Mouse (Mus musculus) limb, embryonic 14.5 days (tissue): ENCODE measurements at regions not wholly inside any gene's neighbourhood (a gene's known extent, or its start where the extent isn't known, plus 50 kb on each side); places are given as distances from the start of the nearest gene placed in this dataset.

Experiments used
- ATAC-seq: fragments of 200-750 bp; cut with Nextera tagmentation; 2 replicates; pipeline ENCODE4 v1.8.0; 2017; ENCODE audit warnings: low read depth, moderate number of reproducible peaks, moderate TSS enrichment; ENCODE audit not compliant: low FRiP score
- DNase-seq: peaks from one replicate; pipeline ENCODE4 v3.0.0-alpha.2; 2015; ENCODE audit warnings: low spot score
- H3K27ac ChIP-seq: fragments of 300-500 bp; sonication (generic); replicated peaks from 2 replicates; pipeline ENCODE4 v1.5.1; 2014; ENCODE audit warnings: low read depth, mild to moderate bottlenecking, low read length, moderate library complexity, mixed read lengths
- H3K27me3 ChIP-seq: fragments of 300-500 bp; sonication (generic); 2 replicates; pipeline ENCODE4 v1.6.1; 2014; ENCODE audit warnings: low read length, mixed read lengths; ENCODE audit not compliant: control insufficient read depth, insufficient read depth
- H3K36me3 ChIP-seq: fragments of 300-500 bp; sonication (generic); 2 replicates; pipeline ENCODE4 v1.6.1; 2014; ENCODE audit warnings: mild to moderate bottlenecking, low read length, moderate library complexity, mixed read lengths; ENCODE audit not compliant: control insufficient read depth, insufficient read depth
- H3K4me1 ChIP-seq: fragments of 300-500 bp; sonication (generic); 2 replicates; pipeline ENCODE4 v1.6.1; 2014; ENCODE audit warnings: antibody characterized with exemption, low read length, mixed read lengths; ENCODE audit not compliant: control insufficient read depth, insufficient read depth
- H3K4me2 ChIP-seq: fragments of 300-500 bp; sonication (generic); replicated peaks from 2 replicates; pipeline ENCODE4 v1.6.1; 2014; ENCODE audit warnings: low read depth, mild to moderate bottlenecking, low read length, moderate library complexity; ENCODE audit not compliant: severe bottlenecking
- H3K4me3 ChIP-seq: fragments of 300-500 bp; sonication (generic); replicated peaks from 2 replicates; pipeline ENCODE4 v1.5.1; 2014; ENCODE audit warnings: low read length
- H3K9ac ChIP-seq: fragments of 300-500 bp; sonication (generic); 2 replicates; pipeline ENCODE4 v1.6.1; 2014; ENCODE audit warnings: mild to moderate bottlenecking, low read depth, low read length, moderate library complexity; ENCODE audit not compliant: severe bottlenecking
- H3K9me3 ChIP-seq: fragments of 300-500 bp; sonication (generic); 2 replicates; pipeline ENCODE4 v1.6.1; 2016; ENCODE audit warnings: low read length; ENCODE audit not compliant: control insufficient read depth
- POLR2A ChIP-seq: fragments of 200-500 bp; IDR thresholded peaks from 2 replicates; pipeline ENCODE4 v1.8.0; 2012; ENCODE audit warnings: inconsistent platforms, mild to moderate bottlenecking, moderate library complexity, borderline replicate concordance; ENCODE audit not compliant: insufficient read depth, insufficient read length; ENCODE audit errors: extremely low read depth
- WGBS: fragments of 180-500 bp; shearing (Covaris S2); extraction: QIAGEN DNeasy Blood & Tissue Kit; methylation state at CpG from one replicate; pipeline ENCODE4 v1.1.7; 2014; 5-methylcytosine and 5-hydroxymethylcytosine counted together

- H3K27ac ChIP-seq = 0 out of 2 replicates have a peak overlapping the region, but pooled peaks have one; percentile 30
- ATAC-seq (peak; percentile 91), DNase-seq (peak; percentile 69)
- no peaks in the 10 kb centered on the region for H3K36me3 ChIP-seq
- no peak for TF ChIP-seq POLR2A
- no peak overlapping the region for H3K4me2 ChIP-seq
- H3K4me3 ChIP-seq = no peak overlapping the region
- H3K9me3 ChIP-seq = no peaks in the 10 kb centered on the region
- no peaks in the 10 kb centered on the region for H3K27me3 ChIP-seq
- WGBS = 6% methylated on average over 8 of the region's 8 CpGs
- peaks cover 19% of the 10 kb centered on the region for H3K4me1 ChIP-seq
- no peak overlapping the region for H3K9ac ChIP-seq
Observed at GRCm38 (mm10) chr7:136390066-136390465, 504.3 kb upstream of the Mgmt start.

GRCm38 (mm10) chr7:136393454-136393853, 501.0 kb upstream of the Mgmt start:
- no peaks in the 10 kb centered on the region for H3K36me3 ChIP-seq
- WGBS = 74% methylated on average over 6 of the region's 6 CpGs
- H3K4me2 ChIP-seq = no peak overlapping the region
- H3K4me1 ChIP-seq = peaks cover 19% of the 10 kb centered on the region
- H3K9ac ChIP-seq = no peak overlapping the region
- TF ChIP-seq POLR2A = no peak
- H3K4me3 ChIP-seq = no peak overlapping the region
- no peaks in the 10 kb centered on the region for H3K9me3 ChIP-seq
- no peaks in the 10 kb centered on the region for H3K27me3 ChIP-seq
- DNase-seq (no peak), ATAC-seq (no peak)
- H3K27ac ChIP-seq = no peak overlapping the region

GRCm38 (mm10) chr7:136395838-136396237, 498.6 kb upstream of the Mgmt start:
- Histone ChIP-seq H3K36me3 (no peaks in the 10 kb centered on the region), H3K27me3 (no peaks in the 10 kb centered on the region), H3K9me3 (no peaks in the 10 kb centered on the region), H3K4me3 (no peak overlapping the region), H3K4me2 (no peak overlapping the region), H3K4me1 (peaks cover 2% of the 10 kb centered on the region; the same call in 1 of the 2 replicates), H3K9ac (no peak overlapping the region), H3K27ac (no peak overlapping the region)
- DNase-seq (no peak), ATAC-seq (no peak)
- TF ChIP-seq POLR2A = no peak
- 49% methylated on average over 2 of the region's 2 CpGs for WGBS

- no peak for DNase-seq
- H3K27ac ChIP-seq = no peak overlapping the region
- H3K4me1 ChIP-seq = no peaks in the 10 kb centered on the region
- ATAC-seq = no peak
- H3K4me3 ChIP-seq = no peak overlapping the region
- H3K9ac ChIP-seq = no peak overlapping the region
- no peaks in the 10 kb centered on the region for H3K27me3 ChIP-seq
- no peaks in the 10 kb centered on the region for H3K36me3 ChIP-seq
- 85% methylated on average over 4 of the region's 4 CpGs for WGBS
- H3K9me3 ChIP-seq = no peaks in the 10 kb centered on the region
- no peak for TF ChIP-seq POLR2A
- H3K4me2 ChIP-seq = no peak overlapping the region
Observed at GRCm38 (mm10) chr7:136397101-136397500, 497.3 kb upstream of the Mgmt start.

- Histone ChIP-seq H3K4me3 (no peak overlapping the region), H3K4me2 (no peak overlapping the region), H3K27ac (peak overlapping the region; percentile 19; the same call in 1 of the 2 replicates), H3K27me3 (no peaks in the 10 kb centered on the region), H3K9ac (no peak overlapping the region), H3K36me3 (no peaks in the 10 kb centered on the region), H3K4me1 (peaks cover 45% of the 10 kb centered on the region), H3K9me3 (no peaks in the 10 kb centered on the region)
- peak; percentile 43 for DNase-seq
- 47% methylated on average over 8 of the region's 8 CpGs for WGBS
- no peak for TF ChIP-seq POLR2A
- ATAC-seq = peak; percentile 51; the same call in 1 of the 2 replicates
Observed at GRCm38 (mm10) chr7:136402688-136403597, 491.5 kb upstream of the Mgmt start.
